Mouse (Mus musculus) lung, postnatal 14 days (tissue): ENCODE results near the gene Hmgn5.

Experiments used
- DNase-seq: peaks from one replicate; pipeline ENCODE4 v3.0.0; 2021

The Hmgn5 gene

DNA sequence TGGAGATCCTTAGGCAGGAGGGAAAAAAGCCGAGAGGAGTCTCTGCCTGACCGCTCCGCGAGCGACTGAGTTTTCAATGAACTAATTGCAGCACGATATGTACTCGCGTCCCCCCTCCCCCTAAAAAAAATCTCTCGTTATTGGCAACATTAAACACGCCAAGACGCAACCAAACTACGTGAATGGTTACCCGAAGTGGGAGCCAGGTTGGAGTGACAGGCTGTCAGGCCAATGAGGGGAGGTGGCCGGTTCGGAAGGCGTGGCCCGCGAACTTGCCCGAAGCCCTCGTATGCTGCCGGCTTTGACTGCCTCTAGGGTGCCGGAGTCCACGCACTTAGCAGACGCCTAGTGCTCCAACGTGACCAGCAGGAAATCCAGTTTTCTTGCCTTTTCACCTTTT is at the start of gene Hmgn5:
TSS of gene Hmgn5 (minus strand) at position 122 of the 400 bp plus-strand sequence.
- DNase-seq: peak; percentile 93

DNA sequence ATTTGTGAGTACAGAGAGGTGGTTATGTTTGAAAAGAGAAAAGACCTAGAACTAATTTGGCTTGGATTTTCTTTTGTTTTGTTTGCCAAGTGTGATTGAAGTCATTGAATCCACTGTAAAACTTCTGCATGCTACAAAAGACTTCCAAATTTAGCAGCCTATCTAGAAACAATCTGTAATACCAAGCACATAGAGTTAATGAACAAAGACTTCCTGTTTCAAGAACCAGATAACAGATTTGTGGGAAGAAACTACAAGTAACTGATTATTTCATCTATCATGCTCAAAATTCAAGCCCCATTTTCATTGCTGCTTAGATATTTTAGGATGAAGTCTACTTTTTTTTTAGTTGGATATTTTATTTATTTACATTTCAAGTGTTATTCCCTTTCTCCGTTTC is 34.6 kb upstream of the Hmgn5 start:
- DNase-seq: no peak

DNA sequence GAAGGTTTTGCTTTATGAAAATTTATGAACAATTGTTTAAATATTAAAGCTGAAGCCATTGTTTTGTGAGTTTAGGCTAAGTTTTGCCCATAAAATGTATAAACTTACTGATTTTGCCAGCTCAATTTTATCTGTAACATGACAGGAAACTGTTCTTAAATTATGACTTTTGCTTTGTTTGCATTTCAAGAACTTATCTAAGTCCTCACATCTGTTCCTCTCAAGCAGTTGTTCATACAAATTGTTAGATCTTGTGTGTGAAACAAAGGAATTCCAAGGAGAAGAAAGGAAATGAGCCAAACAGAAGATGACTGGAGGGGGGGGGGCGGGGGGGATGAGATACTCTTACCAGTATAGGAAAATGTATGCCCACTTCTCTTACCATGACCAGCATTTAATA is 13.0 kb upstream of the Hmgn5 start:
- DNase-seq: no peak

- no peak for DNase-seq
These were observed 7.7 kb upstream of the Hmgn5 start for GRCm38 (mm10) chrX:109020858-109021257.

GRCm38 (mm10) chrX:109014166-109014565 is 962 bp upstream of the Hmgn5 start:
- DNase-seq: no peak

DNA sequence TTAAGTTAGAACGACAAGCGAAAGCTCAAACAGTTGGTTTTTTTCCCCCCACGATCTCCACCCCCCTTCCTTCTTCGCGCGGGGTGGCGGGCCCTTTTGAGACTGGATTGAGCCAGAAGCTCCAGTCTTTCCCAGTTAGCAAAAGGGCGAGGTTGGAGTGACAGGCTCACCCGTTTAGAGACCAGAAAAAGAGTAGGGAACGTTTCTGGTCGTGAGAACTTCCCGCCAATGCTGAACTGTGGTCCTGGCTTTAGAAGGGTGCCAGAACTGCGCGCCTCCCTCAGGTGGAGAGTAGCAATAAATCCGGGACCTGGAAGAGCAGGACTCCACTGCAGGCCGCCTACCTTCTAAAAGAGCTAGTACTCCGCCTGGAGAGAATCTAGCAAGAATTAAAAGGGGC is 482 bp upstream of the Hmgn5 start:
- peak; percentile 33 for DNase-seq

GRCm38 (mm10) chrX:109012371-109013031 is 703 bp downstream of the Hmgn5 start:
- DNase-seq: peak; percentile 40

DNA sequence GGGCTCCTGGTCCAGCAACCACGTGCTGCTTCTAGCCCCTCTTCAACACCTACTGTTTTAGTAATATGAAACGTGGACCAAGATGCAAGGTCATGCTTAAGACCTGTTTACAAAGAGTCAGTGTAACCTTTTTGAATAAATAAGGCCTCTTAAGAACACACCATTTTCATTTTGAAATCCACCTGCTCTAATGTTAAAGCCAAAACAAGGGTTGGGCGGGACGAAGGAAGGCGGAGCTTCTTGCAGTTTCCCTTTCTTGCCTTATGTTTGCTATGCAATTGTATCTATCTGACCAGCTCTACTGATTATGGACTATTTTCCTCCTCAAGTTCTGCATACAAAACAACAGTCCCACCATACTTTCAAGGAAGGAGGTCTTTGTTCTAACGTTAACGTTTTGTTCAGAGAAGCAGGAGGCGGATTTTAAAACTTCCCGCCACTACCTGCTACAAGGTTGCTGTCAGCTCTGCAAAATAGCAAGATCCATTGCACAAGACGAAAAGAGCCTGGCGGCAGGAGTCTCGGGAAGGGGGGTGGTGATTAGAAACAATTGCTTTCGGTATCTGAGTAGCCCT is 1.5 kb downstream of the Hmgn5 start:
- DNase-seq: peak; percentile 5

- no peak for DNase-seq
These were observed 11.9 kb downstream of the Hmgn5 start for GRCm38 (mm10) chrX:109001277-109001676.
